Mouse (Mus musculus): Measurements from ENCODE around the gene Prx.

GRCm38 (mm10) chr7:27455273-27455672 is 43.9 kb upstream of the Prx start:
- TF ChIP-seq CTCF (IDR thresholded peaks at IDR 0.05; ENCODE audit: control insufficient read depth, insufficient read depth, insufficient replicate concordance, low read depth, low read length), result no peak
- no peak for TF ChIP-seq POLR2A (IDR thresholded peaks at IDR 0.05; ENCODE audit: control insufficient read depth, low read depth, low read length)

Measured in testis, adult 2 months (tissue).